Mouse (Mus musculus): ENCODE data around the gene Ubap2l.

Ubap2l gene

DNA sequence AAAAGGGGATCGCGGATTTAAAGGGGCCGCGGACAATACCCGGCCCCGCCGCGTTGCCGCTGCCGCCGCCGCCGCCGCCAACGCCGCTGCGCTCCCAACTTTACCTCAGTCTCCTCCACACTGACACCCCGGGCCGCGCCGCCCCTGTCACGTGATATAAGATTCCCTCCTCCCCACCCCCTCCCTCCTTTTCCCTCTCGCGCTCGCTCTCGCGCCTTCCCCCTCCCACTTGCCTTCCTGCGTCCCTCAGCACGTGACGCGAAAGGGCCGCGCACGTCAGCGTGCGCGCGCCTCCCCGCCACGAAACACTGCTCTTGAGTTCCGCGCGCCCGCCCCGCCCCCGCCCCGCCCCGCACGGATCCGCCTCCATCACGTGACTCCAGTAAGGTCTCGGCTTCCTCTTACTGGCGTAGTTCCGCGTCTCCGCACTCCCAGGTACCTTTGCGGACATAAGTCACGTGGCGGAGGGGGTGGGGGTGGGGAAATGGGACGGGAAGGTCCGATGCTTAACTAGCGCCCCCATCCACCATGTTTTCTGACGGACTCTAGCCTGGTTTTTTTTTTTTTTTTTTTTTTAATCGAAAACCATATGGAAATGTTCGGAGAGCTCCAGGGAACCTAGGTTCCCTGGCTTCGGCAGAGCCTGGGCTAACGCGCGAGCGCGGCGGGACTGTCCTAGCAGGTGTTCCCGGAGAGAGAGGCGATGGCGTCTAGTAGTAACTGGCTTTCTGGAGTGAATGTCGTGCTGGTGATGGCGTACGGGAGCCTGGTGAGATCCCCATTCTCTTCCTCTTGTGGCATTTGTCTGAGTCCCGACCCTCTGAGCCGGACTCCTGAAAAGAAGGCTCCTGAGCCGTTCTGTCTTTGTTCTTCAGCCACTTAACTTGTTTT lies at the start of gene Ubap2l:
Gene Ubap2l (minus strand): TSS at position 278 of the 891 bp plus-strand sequence.
- DNase-seq (ENCODE audit: extremely low read depth, low read depth, low spot score) = peak; percentile 87

DNA sequence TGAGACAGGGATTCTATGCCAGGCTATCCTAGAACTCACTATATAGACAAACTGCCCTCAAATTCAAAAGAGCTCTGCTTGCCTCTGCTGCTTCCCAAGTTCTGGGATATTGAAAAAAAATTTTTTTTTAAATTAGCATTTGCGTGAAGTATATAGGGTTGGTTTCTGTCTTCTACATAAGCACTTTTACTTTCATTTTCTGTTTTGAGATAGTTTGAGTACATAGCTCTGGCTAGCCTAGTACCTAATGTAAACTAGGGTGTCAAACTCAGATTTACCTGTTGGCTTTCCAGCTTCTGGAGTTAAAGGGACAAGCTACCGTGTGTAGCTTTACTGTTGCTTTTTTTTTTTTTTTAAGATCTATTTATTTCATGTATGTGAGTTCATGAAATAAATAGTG lies 49.2 kb upstream of the Ubap2l start:
- no peak for DNase-seq (ENCODE audit: extremely low read depth, low read depth, low spot score)

DNA sequence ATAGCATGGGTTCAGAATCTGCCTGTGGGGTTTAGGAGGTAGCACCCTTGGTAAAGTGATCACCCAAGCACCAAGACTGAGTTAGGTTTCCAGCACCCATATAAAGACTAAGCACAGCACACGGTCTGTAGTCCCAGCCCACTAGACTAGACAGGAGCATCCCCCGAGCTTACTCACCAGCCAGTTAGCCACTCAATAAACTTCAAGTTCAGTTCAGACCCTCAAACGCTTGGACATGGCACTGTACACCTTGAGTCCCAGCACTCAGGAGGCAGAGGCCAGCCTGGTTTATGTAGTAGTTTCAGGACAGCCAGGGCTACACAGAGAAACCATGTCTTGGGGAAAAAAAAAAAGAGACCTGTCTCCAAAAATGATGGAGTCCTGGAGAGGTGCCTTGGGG lies 48.6 kb upstream of the Ubap2l start:
- no peak for DNase-seq (ENCODE audit: extremely low read depth, low read depth, low spot score)

DNA sequence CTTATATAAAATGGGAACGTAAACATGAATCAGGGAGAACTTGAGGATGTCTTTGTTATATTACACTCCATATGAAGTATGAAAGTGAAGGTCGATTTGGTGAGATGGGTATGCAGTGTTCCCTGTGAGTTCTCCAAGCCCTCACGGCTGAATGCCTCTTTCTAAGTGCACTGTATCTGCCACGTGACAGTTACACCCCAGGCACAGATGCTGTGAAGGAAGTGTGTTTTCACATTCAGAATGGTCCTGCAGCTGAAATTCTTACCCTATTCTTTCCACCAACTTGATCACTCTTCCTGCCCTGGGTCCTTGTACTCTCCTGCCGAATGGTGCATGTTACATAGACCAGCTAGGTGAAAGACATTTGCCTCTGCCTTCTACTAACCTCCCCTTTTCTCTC lies 45.5 kb upstream of the Ubap2l start:
- no peak for DNase-seq (ENCODE audit: extremely low read depth, low read depth, low spot score)

DNA sequence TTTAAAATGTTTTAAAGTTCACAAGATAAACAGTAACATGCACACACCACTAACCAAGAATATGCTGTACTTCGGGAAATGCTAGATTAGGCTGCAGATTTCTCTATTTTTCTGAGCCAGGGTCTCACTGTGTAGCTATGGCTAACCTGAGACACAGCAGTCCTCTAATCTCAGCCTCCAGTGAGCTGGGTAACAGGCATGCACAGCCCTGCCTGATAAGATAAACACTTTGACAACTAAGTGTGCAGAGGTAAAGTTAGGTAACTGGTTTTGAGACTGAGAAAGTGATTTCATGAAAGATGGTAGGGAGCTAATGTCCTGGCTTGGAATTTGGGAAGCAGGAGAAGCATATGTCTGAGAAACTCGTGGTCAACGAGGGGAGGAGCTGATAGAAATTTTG lies 42.0 kb upstream of the Ubap2l start:
- DNase-seq (ENCODE audit: extremely low read depth, low read depth, low spot score) = no peak

DNA sequence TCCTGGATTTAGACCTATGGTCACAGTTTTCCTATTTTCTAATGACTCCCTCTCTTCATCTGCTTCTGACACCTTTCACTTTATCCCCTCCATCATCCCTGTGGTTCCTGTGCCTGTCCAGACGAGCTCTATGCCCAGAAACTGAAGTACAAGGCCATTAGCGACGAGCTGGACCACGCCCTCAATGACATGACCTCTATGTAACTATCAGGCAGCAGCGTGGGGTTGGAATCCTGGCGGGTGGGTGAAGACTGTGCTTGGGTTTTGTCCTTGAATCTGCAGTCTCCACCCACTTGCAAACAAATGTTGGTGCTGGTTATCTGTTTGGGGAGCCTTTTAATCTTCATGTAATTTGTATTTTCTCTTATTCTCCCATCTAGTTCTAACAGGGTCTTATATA lies 38.5 kb upstream of the Ubap2l start:
- DNase-seq (ENCODE audit: extremely low read depth, low read depth, low spot score) = no peak

DNA sequence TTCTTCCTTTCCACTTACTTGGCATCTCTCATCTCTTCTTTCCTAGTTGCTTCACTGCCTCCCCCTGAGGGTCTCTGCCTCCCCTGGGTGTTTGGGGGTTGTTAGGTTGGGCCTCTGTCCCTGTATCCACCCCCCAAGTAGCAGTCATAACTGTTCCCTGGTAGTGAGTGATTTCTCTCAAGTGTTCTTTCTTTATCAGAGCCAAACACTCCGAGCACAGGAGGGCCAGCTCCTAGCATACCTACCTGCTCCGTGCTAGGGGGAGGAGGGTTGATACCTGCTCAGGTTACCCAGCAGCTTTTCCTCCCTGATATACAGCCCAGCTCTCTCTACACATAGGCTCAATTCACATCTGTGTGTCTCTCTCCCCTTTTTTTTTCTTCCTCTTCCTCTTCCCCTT lies 36.2 kb upstream of the Ubap2l start:
- DNase-seq (ENCODE audit: extremely low read depth, low read depth, low spot score) = no peak

DNA sequence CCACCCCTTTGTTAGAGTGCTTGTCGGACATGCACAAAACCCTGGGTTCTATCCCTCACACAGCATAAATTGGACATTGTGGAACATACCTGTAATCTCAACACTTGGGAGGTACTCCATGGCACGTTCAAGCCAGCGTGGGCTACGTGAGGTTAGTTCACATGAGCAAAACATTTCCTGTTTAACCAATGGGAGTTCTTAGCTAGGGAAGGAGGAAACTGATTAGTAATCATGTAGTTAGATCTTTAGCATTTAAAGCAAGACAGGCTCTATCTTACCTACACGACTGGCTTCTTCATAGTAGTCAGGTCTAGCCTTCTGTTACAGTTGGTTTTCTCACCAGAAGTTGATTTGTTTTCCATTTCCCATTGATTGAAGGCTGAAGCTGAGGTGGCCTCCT lies 33.6 kb upstream of the Ubap2l start:
- DNase-seq (ENCODE audit: extremely low read depth, low read depth, low spot score) = no peak

DNA sequence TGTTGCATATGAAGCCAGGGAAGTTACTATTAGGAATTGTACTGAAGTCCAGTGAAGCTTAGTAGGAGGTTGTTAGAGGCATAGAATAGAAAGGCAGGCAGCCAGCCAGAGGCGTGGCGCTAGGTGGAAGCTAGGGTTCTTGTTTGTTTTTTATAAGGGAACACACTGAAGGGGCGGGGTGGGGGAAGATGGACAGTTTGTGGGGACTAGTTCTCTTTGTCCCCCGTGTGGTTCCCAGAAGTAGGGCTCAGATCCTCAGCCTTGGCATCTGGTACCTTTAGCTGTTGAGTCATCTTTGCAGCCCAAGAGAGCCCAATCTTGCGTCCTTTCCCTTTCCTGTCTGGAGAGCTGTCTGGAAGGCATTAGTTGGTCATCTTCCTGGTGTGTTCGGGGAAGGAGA lies 32.9 kb upstream of the Ubap2l start:
- no peak for DNase-seq (ENCODE audit: extremely low read depth, low read depth, low spot score)

DNA sequence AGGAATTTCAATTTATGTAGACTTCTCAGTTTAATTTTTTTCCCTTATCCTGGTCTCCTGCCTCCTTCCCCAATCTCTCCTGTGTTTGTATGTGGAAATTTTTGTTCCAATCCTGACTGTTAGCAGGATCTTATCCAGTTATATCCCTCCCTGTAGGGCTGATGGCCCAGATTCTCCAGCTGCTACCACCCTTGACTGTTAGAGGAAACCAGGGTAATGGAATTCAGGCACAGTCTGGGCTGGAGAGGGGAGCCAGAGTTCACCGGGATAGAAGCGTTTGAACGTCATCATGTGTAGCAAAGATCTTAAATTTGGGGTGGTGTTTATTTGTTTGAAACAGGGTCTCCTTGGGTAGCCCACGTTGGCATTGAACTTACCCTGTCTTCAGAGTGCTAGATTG lies 32.4 kb upstream of the Ubap2l start:
- no peak for DNase-seq (ENCODE audit: extremely low read depth, low read depth, low spot score)

DNA sequence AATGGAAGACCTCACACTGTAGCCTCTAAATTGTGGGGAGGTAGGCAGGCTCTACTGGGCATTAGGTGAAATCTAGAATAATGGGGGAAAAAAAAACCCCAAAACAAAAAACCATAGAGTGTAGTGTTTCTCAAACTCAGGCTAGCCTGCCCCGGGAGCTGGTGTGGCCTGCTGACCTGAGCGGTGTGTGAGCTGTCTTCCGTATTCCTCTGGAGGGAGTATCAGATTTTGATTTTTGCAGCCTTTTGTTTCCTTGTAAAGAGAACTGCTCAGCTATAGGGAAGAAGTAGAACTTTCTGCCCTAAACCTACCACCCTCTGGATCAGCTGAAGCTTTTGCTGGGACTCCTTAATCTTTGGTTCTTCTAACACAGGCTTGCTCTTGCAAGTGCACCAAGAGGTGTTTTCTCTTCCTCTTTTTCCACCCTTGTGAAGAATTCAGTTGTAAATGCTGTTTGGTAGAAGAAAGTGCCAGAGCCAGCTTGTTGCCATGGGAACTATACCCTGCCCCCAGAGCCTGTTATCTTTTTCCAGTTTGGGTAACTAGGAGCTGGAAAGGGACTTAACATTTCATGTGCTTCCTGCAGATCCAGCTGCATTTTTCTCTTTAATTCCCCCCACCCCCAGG lies 31.4 kb upstream of the Ubap2l start:
- DNase-seq (ENCODE audit: extremely low read depth, low read depth, low spot score) = no peak

DNA sequence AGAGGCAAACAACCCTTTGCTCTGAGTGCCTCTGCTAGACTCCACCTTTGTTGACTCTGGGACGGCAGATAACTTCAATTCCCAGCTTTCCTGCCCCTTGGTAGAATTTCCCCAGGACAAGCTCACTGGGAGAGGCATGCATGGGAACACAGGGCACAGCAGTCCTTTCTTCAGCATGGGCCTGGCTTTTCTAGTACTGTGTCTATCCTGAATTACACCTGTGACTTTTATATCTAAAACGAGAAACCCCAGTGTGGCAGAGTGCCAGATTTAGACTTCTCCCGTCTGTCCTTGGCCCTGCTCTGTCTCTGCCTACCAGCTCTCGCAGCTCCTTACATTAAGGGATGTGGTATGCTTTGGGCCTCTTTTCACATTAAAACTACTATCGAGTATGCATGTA lies 30.6 kb upstream of the Ubap2l start:
- no peak for DNase-seq (ENCODE audit: extremely low read depth, low read depth, low spot score)

DNA sequence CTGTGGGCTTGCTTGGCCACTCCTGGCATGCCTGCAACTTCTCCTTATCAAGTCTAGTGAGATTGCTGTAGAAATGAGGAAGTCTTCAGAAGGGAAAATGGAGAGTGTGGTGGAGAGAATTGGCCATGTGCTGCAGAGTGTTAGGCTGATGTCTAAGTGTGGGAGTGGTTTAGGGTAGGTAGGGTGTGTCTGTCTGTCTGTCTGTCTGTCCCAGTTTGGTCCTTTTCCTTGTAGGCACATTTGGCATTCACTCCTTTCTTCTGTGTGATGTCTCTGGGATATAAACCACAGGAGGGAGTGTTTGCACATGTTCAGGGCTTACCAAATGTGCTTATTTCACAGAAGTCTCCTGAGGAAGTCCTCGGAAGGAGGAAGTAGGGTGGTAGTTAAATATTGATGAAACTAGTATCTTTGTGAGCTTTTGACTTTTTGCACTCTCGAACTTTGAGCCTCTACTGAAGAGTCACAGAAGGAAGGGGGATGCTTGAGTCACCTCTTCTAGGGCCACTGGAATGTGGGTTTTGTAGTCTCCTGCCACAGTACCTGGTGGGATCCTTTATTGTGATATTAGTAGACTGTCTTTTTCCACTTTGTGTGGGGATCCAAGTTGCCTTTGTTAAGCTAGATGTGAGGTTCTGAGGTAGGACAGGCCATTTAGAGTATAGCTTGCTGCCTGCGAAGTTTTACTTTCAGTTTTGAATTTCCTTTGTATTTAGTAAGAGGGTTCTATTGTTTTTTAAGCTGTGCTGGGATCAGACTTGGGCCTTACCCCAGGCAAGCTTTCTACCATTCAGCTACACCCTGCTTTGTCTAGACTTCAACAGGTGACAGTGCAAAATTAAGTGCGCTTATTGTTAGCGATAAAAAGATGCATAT lies 29.2 kb upstream of the Ubap2l start:
- DNase-seq (ENCODE audit: extremely low read depth, low read depth, low spot score) = no peak

DNA sequence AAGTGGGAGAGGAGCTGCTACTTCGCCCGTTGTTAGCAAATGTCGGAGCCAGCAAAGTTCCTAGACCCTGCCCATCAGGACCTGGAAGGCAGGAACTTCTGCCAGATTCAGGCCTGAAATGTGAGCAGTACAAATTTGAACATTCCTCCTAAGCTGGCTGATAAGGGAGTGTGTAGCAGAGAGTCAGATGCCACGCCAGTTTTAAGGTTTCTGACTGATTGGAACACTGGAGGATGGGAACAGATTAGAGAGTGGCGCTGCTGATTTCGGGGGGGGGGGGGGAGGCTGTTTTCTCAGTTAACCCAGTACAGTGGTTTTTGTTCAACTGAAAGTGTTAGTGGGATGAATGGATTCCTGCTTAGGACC lies 28.1 kb upstream of the Ubap2l start:
- no peak for DNase-seq (ENCODE audit: extremely low read depth, low read depth, low spot score)

DNA sequence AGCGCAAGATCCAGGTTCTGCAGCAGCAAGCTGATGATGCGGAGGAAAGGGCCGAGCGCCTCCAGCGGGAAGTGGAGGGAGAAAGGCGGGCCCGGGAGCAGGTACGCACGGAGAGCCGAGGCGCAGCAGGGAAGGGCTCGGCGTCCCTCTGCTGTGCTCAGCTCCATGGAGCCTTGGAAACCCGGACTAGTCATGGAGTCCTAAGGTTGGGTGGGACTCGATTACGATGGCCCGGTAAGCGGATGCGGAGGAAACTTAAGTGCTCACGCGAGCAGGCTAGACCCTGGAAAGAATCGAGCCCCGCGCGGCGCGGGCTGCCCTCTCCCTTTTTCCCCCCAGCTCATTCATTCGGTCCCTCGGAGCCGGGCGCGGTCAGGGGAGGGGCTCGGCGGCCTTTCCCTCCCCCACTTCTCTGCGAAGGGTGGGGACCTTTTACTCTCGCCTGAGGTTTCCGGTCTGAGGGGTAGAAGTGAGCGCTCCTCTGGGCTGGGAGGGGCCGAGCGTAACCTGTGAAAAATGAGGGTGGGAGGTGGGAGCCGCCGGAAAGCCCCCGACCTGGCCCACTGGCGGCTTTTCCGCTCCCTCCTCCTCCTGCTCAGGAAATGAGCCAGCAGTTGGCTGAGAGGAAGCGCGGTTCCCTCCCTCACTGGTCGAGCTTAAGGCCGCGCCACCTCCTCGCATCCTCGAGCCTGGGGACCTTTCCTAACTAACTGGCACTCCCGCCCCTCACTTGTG lies 27.5 kb upstream of the Ubap2l start:
- DNase-seq (ENCODE audit: extremely low read depth, low read depth, low spot score) = no peak

DNA sequence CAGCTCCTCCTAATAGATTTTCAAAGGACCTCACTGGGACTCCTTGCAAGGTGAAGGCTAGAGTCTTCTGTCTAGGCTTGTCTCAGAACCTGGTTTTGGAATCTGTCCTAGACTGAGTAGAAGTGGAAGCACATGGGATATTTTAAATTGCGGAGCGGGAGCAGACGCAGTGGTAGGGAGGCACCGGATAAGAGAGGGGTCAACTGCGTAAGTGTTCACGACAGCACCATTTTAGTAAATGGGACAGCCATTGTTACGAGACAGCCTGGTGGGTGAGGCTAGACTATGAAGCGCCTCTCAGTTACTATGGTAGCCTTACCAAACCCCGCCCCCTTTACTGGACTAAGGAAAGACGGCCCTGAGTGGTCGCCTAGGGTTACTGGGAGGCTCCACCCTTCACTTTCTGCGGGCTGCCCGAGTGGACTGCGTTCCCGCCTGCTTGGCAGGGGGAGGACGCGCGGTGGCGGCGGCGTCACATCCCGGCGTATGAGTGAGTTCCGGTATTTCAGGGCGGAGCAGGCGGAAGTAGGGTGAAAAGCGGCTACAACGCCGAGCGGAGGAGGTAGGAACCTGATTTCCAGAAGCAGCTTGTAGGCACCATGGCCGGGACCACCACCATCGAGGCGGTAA lies 26.8 kb upstream of the Ubap2l start:
- DNase-seq (ENCODE audit: extremely low read depth, low read depth, low spot score) = peak; percentile 47

DNA sequence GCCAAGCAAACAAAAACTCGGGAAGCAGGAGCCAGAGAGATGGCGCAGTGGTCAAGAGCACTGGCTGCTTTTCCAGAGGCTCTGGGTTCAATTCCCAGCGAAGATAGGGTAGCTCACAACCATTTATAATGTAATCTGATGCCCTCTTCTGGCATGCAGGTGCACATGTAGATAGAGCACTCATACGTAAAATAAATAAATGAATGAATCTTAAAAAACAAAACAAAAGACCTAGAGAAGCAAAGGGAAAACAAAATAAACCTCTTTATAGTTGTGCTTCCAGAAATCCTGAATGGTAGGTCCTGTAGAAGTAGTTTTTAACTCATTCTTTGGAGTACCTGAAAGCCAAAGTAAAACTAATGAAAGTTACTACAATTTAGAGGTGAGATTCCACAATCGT lies 25.8 kb upstream of the Ubap2l start:
- no peak for DNase-seq (ENCODE audit: extremely low read depth, low read depth, low spot score)

DNA sequence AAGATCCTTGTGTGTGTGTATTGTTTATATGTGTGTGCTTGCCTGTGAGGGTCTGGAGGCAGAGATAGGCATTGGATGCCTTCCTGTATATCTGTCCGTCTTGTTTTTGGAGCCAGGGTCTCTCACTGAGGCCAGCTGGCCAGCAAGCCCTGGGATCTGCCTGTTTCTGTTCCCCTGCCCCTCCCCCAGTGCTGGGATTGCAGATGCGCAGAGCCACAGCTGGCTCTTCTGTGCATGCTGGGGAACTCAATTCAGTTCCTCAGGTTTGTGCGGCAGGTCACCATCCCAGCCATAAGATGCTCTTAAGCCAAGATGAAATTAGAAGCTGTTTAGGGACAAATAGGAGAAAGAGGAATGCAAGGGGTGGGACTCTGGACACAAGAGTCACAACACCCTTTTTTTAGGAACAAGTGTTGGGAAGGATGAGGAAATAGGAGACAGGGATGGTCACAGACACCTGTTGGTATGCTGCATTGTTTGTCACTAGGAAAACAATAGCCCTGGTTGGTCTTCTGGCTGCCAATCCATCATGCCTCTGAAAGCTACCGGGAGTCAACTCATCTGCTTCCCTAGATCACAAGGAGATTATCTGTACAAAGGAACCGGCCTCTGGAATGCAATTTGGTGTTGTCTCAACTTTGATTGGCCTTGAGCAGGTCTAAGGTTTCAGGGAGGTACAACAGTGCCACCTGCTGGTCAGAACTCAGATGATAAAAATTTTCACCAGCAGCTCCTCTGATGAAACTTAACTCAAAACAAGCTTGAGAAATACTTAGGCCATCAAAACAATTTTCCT lies 24.7 kb upstream of the Ubap2l start:
- no peak for DNase-seq (ENCODE audit: extremely low read depth, low read depth, low spot score)

DNA sequence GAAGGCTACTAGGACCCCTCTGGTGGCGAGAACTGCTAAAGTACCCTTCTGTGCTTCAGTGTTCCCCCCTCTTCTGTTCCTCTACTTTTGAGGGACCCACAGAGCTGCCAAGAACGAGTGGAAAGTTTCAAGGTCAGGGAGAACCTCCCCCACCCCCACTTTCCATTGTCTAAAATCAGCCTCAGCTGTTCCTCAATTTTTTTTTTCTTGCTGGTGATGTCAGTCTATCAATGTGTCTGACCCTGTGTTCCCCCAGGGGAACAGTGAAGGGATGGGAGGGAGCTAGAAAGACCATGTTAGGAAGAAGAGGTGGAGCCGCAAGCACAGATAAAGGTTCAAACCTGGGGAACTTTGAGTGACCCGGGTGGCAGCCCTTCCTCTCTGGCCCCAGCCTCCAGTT lies 19.9 kb upstream of the Ubap2l start, which contains the start of gene Tpm3:
Gene Tpm3 (plus strand): TSS at position 356 of the 400 bp plus-strand sequence.
- DNase-seq (ENCODE audit: extremely low read depth, low read depth, low spot score) = no peak

DNA sequence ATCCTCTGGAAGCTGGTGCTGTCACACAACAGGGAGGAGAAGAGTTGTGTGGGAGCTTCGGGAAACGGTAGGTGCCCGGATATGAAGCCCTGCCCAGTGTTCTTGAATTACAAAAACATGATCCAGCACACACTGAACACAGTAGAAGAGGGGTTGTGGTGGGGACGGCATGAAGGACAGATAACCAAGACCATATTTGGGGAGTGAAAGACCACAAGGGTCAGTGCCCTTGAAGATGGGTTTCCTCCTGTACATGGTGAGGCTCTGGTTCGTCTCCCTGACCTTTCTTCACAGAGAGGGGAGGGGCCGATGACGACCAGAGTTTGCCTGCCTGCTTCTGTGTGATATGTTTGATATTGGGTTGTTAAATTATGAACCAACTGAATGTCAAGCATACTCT lies 17.3 kb upstream of the Ubap2l start:
- DNase-seq (ENCODE audit: extremely low read depth, low read depth, low spot score) = no peak
